ENCODE assay signal across 17 mouse cellular contexts in genomic region chr9:32046791-32047190, GRCm38 (mm10).
"Had no signal": no experiment of that assay in that cellular context is flagged by ENCODE, and none has a peak within 500 bp of the region (broad histone marks: within the 10 kb centered on the region; RNA-seq: fewer than 3 reads in every experiment).

No protein-coding gene starts in this region.

- H3K9me3 ChIP-seq: midbrain, embryonic 10.5 days; midbrain, embryonic 12.5 days; neural tube, embryonic 13.5 days; neural tube, embryonic 15.5 days had no signal

- H3K4me3 ChIP-seq: midbrain, embryonic 10.5 days; midbrain, embryonic 12.5 days; myocyte; neural tube, embryonic 13.5 days; neural tube, embryonic 15.5 days had no signal

- H3K4me1 ChIP-seq: midbrain, embryonic 12.5 days had no signal

- H3K27me3 ChIP-seq: midbrain, embryonic 12.5 days; neural tube, embryonic 13.5 days; neural tube, embryonic 15.5 days had no signal

- H3K27ac ChIP-seq: midbrain, embryonic 10.5 days; midbrain, embryonic 12.5 days; neural tube, embryonic 13.5 days; neural tube, embryonic 15.5 days had no signal

- H3K36me3 ChIP-seq: midbrain, embryonic 12.5 days; neural tube, embryonic 13.5 days; neural tube, embryonic 15.5 days had no signal

- DNase-seq: lung, adult 18-20 months; lung, embryonic 14.5 days; lung, postnatal 10 days; lung, postnatal 4 days; midbrain, embryonic 14.5 days; right cerebral cortex, adult 18-20 months; right cerebral cortex, postnatal 25 days; right cerebral cortex, postnatal 4 days; spleen, adult 18-20 months; thymus, adult 18-20 months; thymus, postnatal 14 days; thymus, postnatal 36 days had no signal
